Mouse (Mus musculus): ENCODE measurements around the gene Slc35f4. TPM values are rescaled to one million over a fixed set of nuclear protein-coding genes. Genes with fewer than 3 reads are reported as not detected.

Gene Slc35f4
- polyA plus RNA-seq (2015; fragmentation: Nextera tagmentation; extraction: Ambion mirVana) = 0.13 and 0.16 TPM in 2 replicates

- Histone ChIP-seq H3K4me1 (replicated peaks; ENCODE audit: control insufficient read depth, insufficient read depth, low read length) (no peaks in the 10 kb centered on the region), H3K36me3 (ENCODE audit: control insufficient read depth, insufficient read depth) (no peaks in the 10 kb centered on the region), H3K9me3 (ENCODE audit: control insufficient read depth) (no peaks in the 10 kb centered on the region), H3K27ac (ENCODE audit: low read depth, low read length) (no peak within 1 kb of the TSS), H3K4me2 (replicated peaks; ENCODE audit: low read depth) (peak within 1 kb of the TSS; percentile 52), H3K27me3 (replicated peaks; ENCODE audit: control insufficient read depth, insufficient read depth, low read length) (peaks cover 8% of the 10 kb centered on the region), H3K9ac (ENCODE audit: low read depth, low read length) (no peak within 1 kb of the TSS), H3K4me3 (ENCODE audit: low read depth, low read length) (peak within 1 kb of the TSS; percentile 14; the same call in 1 of the 2 replicates)
- 20% methylated on average over 6 of the region's 6 CpGs for WGBS
- TF ChIP-seq CTCF (IDR thresholded peaks at IDR 0.05; ENCODE audit: low read depth) = no peak
- no peak for ATAC-seq
Observed at GRCm38 (mm10) chr14:49525931-49526291, at the start of gene Slc35f4. TSS of gene Slc35f4 (minus strand) at chr14:49526046.

- H3K9me3 ChIP-seq (ENCODE audit: control insufficient read depth) = no peaks in the 10 kb centered on the region
- H3K36me3 ChIP-seq (ENCODE audit: control insufficient read depth, insufficient read depth) = no peaks in the 10 kb centered on the region
- H3K9ac ChIP-seq (ENCODE audit: low read depth, low read length) = no peak overlapping the region
- H3K4me3 ChIP-seq (ENCODE audit: low read depth, low read length) = no peak overlapping the region
- no peaks in the 10 kb centered on the region for H3K4me1 ChIP-seq (replicated peaks; ENCODE audit: control insufficient read depth, insufficient read depth, low read length)
- H3K4me2 ChIP-seq (replicated peaks; ENCODE audit: low read depth) = no peak overlapping the region
- H3K27me3 ChIP-seq (replicated peaks; ENCODE audit: control insufficient read depth, insufficient read depth, low read length) = no peaks in the 10 kb centered on the region
- no peak for ATAC-seq
- no peak for TF ChIP-seq CTCF (IDR thresholded peaks at IDR 0.05; ENCODE audit: low read depth)
- no peak overlapping the region for H3K27ac ChIP-seq (ENCODE audit: low read depth, low read length)
Observed at GRCm38 (mm10) chr14:49568369-49568768, 42.5 kb upstream of the Slc35f4 start.

GRCm38 (mm10) chr14:49560706-49561105 lies 34.9 kb upstream of the Slc35f4 start:
- no peaks in the 10 kb centered on the region for H3K4me1 ChIP-seq (replicated peaks; ENCODE audit: control insufficient read depth, insufficient read depth, low read length)
- H3K9me3 ChIP-seq (ENCODE audit: control insufficient read depth) = no peaks in the 10 kb centered on the region
- no peak overlapping the region for H3K9ac ChIP-seq (ENCODE audit: low read depth, low read length)
- H3K27ac ChIP-seq (ENCODE audit: low read depth, low read length) = no peak overlapping the region
- no peak overlapping the region for H3K4me2 ChIP-seq (replicated peaks; ENCODE audit: low read depth)
- H3K27me3 ChIP-seq (replicated peaks; ENCODE audit: control insufficient read depth, insufficient read depth, low read length) = no peaks in the 10 kb centered on the region
- ATAC-seq = no peak
- TF ChIP-seq CTCF (IDR thresholded peaks at IDR 0.05; ENCODE audit: low read depth) = no peak
- H3K4me3 ChIP-seq (ENCODE audit: low read depth, low read length) = no peak overlapping the region
- 66% methylated on average over 2 of the region's 2 CpGs for WGBS
- no peaks in the 10 kb centered on the region for H3K36me3 ChIP-seq (ENCODE audit: control insufficient read depth, insufficient read depth)

- no peak overlapping the region for H3K9ac ChIP-seq (ENCODE audit: low read depth, low read length)
- no peak overlapping the region for H3K27ac ChIP-seq (ENCODE audit: low read depth, low read length)
- H3K4me2 ChIP-seq (replicated peaks; ENCODE audit: low read depth) = no peak overlapping the region
- no peaks in the 10 kb centered on the region for H3K27me3 ChIP-seq (replicated peaks; ENCODE audit: control insufficient read depth, insufficient read depth, low read length)
- 27% methylated on average over 1 of the region's 1 CpGs for WGBS
- no peaks in the 10 kb centered on the region for H3K4me1 ChIP-seq (replicated peaks; ENCODE audit: control insufficient read depth, insufficient read depth, low read length)
- H3K9me3 ChIP-seq (ENCODE audit: control insufficient read depth) = no peaks in the 10 kb centered on the region
- no peaks in the 10 kb centered on the region for H3K36me3 ChIP-seq (ENCODE audit: control insufficient read depth, insufficient read depth)
- peak; percentile 79 for TF ChIP-seq CTCF (IDR thresholded peaks at IDR 0.05; ENCODE audit: low read depth)
- no peak overlapping the region for H3K4me3 ChIP-seq (ENCODE audit: low read depth, low read length)
- no peak for ATAC-seq
Observed at GRCm38 (mm10) chr14:49540104-49540503, 14.3 kb upstream of the Slc35f4 start.

GRCm38 (mm10) chr14:49525176-49525930 lies 493 bp downstream of the Slc35f4 start:
- H3K27ac ChIP-seq (ENCODE audit: low read depth, low read length) = no peak overlapping the region
- peaks cover 8% of the 10 kb centered on the region for H3K27me3 ChIP-seq (replicated peaks; ENCODE audit: control insufficient read depth, insufficient read depth, low read length)
- no peaks in the 10 kb centered on the region for H3K9me3 ChIP-seq (ENCODE audit: control insufficient read depth)
- no peaks in the 10 kb centered on the region for H3K4me1 ChIP-seq (replicated peaks; ENCODE audit: control insufficient read depth, insufficient read depth, low read length)
- H3K4me2 ChIP-seq (replicated peaks; ENCODE audit: low read depth) = peak overlapping the region; percentile 52
- WGBS = under 1% methylated on average over 57 of the region's 63 CpGs
- H3K9ac ChIP-seq (ENCODE audit: low read depth, low read length) = no peak overlapping the region
- no peaks in the 10 kb centered on the region for H3K36me3 ChIP-seq (ENCODE audit: control insufficient read depth, insufficient read depth)
- ATAC-seq = peak; percentile 61
- peak overlapping the region; percentile 14; the same call in 1 of the 2 replicates for H3K4me3 ChIP-seq (ENCODE audit: low read depth, low read length)
- no peak for TF ChIP-seq CTCF (IDR thresholded peaks at IDR 0.05; ENCODE audit: low read depth)

GRCm38 (mm10) chr14:49524665-49525064 lies 1.2 kb downstream of the Slc35f4 start:
- ATAC-seq = no peak
- 65% methylated on average over 8 of the region's 8 CpGs for WGBS
- no peak overlapping the region for H3K9ac ChIP-seq (ENCODE audit: low read depth, low read length)
- no peak for TF ChIP-seq CTCF (IDR thresholded peaks at IDR 0.05; ENCODE audit: low read depth)
- no peak overlapping the region for H3K27ac ChIP-seq (ENCODE audit: low read depth, low read length)
- no peaks in the 10 kb centered on the region for H3K4me1 ChIP-seq (replicated peaks; ENCODE audit: control insufficient read depth, insufficient read depth, low read length)
- H3K36me3 ChIP-seq (ENCODE audit: control insufficient read depth, insufficient read depth) = no peaks in the 10 kb centered on the region
- H3K9me3 ChIP-seq (ENCODE audit: control insufficient read depth) = no peaks in the 10 kb centered on the region
- no peak overlapping the region for H3K4me3 ChIP-seq (ENCODE audit: low read depth, low read length)
- no peak overlapping the region for H3K4me2 ChIP-seq (replicated peaks; ENCODE audit: low read depth)
- peaks cover 8% of the 10 kb centered on the region for H3K27me3 ChIP-seq (replicated peaks; ENCODE audit: control insufficient read depth, insufficient read depth, low read length)

Measured in intestine, postnatal 0 days (tissue).